Mouse (Mus musculus) kidney, adult 18-20 months (tissue): Measurements from ENCODE around the gene Dzip3.

Experiments used
- DNase-seq: peaks from one replicate; pipeline ENCODE4 v3.0.0; 2021

The Dzip3 gene

DNA sequence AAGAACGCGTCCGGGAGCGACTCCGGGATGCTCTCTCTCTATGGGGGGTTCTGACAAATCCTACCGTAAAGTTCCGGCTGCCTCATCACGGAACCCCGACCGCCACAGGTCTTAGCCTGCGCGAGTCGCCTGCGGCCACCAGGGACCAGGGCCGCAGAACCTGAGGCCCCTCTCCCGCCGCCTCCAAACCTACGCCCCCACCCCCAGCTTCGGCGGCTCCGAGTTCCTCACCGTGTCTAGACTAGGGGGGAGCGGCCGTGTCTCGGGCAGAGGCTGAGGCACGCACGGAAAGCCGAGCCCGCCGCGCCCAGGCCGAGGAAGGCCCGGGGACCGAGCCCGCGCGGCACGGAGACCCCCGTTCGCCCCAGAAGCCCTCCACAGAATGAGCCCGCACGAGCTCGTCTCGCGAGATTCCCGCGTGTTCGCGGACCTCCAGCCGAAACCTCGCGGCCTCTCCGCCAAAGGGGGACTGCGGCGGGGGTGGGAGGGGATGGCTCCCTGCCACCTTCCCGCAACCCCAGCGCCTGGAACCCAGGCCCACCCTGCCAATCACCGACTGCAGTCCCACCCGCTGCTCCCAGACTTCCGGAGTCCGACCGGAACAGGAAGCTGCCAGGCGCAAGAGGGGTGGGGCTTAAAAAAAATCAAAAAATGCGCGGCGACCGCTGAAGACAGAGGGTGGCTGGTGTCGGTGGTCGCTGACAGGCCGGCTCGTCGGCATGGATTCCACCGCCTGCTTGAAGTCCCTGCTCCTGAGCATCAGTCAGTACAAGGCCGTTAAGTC, at the start of gene Dzip3, which contains the start of gene Cip2a:
Dzip3 (minus strand) TSS at position 607 of the 784 bp plus-strand sequence.
Cip2a (plus strand) TSS at position 627 of the 784 bp plus-strand sequence.
- DNase-seq: peak; percentile 86

DNA sequence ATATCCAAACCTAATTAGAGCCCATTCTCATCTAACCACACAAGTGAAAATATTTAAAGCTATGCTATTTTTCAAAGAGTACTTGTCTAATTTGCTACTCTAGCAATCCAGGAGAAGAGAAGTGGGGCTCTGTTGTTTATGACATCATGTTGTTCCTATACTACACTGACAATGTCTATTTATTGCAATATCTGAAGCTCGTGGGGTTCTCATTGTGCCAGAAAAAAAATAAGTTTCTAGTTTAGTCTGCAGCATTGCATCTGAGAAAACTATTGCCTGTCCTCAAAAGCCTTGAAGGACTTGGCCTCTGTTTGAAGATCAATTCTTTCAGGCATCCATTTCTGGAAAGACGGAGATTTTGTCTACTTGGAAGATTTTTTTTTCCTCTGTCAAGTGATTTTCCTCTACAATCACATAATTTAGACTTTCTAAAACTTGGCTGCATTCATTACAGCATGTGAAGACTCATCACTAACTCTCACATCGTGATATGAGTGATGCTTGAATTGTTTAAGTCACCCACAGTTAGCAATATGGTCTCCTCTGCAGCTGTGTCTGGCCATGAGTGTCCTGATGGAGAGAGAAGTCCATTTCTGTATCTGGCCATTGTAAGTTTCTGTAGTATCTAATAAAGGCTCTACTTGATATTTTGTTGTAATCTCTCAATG, 46.7 kb upstream of the Dzip3 start:
- DNase-seq: no peak

DNA sequence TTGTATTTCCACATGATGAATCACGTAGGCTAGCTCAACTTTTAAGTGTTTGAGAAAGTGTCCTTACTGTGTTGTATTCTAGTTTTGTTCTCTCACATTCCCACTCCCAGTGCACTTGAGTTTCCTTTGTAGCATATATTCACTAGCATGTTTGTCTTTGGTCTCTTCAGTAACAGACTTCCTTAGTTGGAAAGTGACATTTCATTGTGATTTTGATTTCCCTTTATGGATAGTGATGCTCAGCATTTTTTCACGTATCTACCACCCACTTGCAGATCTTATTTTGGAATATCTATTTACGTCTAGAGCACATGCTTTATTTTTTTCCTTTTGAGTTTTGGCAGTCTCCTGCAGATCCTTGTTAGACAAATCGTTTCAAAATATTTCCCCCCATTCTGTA, 43.8 kb upstream of the Dzip3 start:
- DNase-seq: no peak

DNA sequence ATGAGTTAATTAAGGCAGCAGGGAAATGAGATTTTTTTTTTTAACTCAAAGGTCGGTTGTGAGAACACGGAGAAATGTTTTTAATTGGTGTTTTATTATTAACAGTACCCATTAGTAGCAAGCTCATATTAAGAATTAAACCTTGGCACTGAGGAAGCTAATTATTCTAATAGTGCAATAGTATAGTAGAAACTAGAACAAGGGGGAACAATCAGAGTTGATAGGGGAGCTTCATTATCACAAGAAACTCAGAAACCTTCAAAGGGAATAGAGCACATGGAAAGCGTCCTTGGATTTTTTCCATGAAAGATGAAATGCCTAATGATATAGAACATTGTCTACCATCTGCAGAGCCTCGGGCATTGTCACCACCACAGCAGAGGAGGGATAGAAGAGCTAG, 41.9 kb upstream of the Dzip3 start:
- no peak for DNase-seq

DNA sequence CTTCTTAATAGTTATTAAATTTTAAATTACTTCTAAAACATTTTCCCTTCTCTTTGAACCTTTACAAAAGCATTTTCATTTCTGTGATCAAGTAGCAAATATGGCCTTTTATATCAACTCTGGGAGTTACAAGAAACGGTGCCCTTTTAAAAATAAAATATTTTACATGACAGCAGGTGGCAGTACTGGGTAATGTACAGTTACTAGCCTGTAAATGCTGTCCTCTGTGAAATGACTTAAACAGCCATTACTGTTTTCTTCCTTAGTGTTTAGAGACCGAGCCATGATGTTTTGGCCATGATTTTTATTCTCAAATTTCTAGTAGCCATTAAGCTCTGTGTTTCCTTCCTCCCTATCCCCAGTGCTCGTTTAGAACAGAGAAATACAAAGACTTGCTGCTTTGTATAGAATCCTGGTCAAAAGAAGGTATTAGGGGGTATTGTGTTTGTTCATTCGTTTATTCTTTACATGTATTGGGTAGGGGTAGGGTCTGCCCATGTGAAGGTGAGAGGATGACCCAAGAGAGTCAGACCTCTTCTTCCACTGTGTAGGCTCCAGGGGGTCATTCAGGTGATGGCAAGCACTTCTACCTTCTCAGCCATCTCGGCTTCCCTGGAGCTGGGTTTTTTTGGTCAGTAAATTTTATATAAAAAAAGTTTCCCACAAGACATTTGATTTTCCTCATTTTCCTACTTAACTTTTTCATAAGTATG, 22.8 kb upstream of the Dzip3 start:
- no peak for DNase-seq

DNA sequence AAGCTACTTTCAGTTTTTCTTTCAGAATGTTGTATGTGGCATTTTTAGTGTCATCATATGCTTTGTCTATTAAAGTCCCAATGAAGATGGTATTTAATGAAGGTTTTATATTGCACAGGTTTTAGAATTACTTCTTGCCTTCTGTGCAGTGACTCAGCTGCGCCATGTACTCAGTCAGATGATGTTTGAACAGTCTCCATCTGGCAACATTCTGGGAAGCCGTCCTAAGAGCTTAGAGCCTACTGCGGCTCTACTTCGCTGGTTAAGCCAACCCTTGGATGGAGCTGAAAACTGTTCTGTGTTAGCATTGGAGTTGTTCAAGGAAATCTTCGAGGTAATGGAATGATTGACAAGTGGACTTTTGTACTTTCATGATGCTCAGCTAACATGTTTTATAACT, 10.2 kb upstream of the Dzip3 start:
- DNase-seq: no peak

DNA sequence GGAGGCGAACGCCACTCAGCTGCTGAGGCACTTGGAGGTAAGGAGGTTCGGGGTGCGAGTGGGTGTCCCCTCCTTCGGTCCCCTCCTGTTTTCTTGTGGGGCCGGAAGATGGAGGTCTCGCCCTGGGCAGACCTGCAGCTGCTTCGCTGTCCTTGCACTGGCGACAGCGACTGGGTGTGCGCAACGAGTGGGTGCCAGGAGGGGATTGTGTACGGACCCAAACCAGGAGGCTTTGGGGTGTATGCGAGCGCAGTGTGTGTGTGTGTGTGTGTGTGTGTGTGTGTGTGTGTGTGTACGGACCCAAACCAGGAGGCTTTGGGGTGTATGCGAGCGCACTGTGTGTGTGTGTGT, 353 bp upstream of the Dzip3 start:
- DNase-seq: no peak

DNA sequence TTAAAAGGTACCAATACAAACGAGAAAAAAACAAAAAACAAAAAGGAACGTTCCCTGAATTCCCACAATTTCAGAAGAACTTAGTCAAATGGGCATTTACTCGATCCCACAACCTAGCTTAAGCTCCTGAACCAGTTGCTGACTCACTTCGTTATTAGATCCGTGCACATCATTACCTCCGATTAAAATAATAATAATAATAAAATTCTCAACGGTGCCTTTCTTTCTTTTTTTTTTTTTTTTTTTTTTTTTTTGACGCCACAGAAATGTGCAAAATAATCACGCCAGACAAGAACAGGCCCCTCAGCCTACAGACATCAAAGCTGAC, 770 bp downstream of the Dzip3 start:
- DNase-seq: no peak

DNA sequence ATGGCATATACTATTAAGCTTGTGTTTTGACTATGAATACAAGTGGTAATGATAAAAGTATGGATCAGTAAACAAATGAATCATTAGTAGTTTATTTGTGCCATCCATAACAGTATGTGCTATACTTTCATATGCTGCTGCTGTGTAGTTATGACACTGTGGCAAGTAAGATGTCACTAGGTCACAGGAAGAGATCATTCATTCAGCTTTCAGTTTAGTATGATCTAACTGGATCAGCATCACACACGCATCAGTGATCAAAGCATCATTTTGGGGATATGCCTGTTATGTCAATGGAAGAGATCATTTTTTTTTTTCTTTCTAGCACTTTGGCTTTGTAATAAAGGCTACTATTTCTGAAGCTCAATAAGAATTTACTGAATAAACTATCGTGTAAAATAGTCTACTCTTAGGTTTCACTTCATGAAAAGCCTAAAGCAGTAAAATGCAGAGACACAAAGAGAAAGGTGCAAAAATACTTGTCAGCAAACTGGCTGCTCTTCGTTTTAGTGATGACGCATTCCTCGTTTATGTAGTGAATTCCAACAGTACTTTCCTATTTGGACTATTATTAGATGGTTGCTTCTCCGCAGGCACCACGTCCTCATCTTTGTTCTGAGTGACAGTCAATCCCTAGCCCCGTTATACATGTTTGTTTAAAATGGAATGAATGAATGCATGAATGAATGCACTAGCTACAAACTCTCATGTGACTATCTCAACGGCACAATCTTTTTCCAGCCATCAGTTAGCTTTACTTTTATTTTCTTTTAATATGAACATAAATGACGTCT, 1.3 kb downstream of the Dzip3 start:
- no peak for DNase-seq

DNA sequence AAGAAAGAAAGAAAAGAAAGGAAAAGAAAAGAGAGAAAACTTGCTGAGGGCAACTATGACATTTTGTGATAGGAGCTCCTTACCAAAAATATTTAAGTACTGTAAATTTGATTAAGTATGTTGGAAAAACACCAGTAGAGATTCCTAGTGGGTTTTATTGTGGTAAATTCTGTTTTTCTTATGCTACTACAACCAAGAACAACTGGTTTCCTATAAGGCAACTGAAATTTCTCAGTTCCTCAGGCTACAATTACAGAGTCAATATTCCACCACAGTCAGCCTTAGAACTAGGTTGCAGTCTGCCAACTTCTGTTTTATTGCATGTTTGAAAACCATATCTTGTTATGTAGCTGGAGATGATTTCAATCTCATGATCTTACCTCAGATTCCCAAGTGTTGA, 4.3 kb downstream of the Dzip3 start:
- no peak for DNase-seq

DNA sequence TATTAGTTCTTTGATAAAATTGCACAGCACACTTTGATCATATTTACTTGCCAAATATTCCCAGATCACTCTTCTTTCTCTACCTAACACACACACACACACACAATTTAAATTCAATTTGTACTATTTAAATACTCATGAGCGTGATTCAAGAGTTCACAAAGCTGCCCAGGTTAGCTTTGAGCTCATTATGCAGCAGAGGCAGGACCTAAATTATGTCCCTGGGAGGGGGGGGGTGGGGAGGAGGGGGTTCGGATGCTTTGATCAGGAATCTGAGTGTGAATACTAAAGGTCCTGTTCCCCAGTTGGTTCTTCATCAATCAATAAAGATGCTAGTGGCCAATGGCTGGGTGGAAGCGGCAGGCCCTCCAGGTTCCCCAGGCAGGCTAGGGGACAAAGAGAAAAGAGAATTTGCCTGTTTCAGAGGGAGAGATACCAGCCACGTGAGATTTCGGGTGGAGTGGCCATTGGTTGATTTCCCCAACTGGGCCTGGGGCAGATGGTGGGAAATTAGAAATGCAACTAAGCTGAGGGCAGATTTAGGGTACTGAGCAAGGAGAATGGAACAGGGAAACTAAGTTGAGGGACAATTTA, 8.8 kb downstream of the Dzip3 start:
- DNase-seq: no peak

DNA sequence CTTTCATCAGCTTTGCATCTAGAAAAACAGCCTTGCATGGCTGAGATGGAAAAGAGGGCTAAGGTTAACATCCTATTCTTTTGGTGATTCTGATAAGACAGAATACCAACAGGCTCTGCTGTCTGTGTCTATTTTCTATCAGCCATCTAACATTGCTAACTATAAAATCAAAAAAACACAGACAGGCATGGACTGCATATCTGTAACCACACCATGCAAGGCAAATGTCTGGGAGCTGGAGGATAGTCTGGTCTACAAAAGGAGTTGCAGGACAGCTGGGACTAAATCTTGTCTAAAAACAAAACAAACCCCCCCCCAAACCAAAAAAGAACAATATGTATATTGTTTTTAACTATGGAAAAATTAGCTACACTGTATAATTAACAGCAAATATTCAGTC, 14.0 kb downstream of the Dzip3 start:
- no peak for DNase-seq

DNA sequence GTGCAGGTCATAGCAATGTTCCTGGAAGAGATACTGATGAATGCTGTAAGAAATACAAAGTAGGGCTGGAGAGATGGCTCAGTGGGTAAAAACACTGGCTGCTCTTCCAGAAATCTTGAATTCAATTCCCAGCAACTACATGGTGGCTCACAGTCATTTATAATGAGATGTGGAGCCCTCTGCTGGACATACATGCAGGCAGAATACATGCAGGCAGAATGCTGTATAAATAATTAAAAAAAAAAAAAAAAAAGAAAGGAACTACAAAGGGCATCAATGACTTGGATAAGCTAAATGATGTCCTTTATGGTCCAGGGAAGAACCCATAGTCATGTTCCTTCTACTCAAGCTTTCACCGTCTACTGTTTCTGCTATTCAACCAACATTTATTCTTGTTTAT, 20.4 kb downstream of the Dzip3 start:
- DNase-seq: no peak

DNA sequence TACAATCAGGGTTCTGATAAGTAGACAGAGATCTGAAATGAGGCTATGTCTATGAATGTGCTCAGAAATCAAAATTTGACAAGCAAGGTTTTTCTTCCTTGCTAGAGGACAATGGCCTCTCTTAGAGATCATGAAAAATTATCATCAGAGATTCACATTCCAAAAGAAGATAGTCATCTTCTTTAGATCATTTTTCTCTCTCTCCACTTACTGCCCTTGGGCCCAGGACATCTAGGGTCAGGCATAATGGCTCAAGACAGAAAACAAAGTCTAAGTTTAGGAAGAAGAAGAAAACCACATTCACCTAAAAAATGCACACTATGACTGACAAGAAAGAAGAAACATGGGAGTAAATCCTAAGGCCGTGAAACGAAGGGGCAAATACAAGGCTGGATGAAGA, 21.0 kb downstream of the Dzip3 start:
- no peak for DNase-seq

DNA sequence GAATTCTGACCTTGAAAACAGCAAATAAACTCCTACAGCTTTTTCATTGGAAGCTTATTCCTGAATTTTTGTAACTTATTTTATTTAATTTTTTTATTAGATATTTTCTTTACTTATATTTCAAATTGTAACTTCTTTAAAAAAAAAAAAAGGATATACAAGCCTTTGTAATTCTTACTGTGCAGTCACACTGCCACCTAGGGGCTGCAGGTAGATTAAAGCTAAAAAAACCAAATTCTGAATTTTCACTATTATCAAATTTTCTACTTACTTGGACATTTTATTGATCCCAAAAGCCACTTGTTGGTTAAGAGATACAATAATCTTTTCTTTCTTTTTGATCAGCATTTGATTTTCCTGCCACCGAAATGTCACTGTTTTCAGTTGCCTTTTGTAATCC, 52.2 kb downstream of the Dzip3 start:
- DNase-seq: no peak

DNA sequence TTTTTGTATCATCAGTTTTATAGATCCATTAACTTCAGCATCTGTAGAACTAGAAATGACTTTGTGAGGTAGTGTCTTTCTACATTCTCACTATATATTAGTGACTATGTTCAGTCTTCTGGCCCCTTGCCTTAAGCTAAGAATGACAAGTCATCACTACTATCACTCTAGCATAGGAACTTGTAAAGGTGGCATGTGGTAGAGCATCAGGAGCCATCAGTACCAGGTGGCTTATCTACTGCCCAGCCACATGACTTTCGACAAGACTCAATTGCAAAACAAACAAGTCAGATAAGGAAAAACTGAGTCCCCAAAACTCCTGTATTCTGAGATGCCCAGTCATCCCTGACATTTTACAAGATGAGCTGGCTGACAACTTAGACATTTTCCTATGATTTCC, 70.2 kb downstream of the Dzip3 start:
- no peak for DNase-seq

DNA sequence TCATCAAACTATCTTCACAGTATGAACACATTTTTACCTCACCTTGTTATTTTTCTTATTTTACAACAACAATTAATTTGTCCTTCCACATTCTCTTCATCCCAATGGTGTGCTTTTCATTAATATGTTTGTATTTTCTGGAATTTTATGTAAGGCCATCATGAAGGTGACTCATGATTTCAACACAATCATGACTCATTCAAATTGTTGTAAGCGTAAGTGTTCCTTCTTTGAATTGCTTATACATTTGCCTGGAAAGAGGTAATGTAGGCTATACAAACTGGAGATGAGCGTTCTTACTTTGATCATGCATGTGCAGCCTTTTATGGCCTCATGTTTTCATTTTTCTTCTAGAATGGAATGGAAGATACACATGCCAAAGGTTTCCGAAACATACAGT, 80.8 kb downstream of the Dzip3 start:
- DNase-seq: no peak

DNA sequence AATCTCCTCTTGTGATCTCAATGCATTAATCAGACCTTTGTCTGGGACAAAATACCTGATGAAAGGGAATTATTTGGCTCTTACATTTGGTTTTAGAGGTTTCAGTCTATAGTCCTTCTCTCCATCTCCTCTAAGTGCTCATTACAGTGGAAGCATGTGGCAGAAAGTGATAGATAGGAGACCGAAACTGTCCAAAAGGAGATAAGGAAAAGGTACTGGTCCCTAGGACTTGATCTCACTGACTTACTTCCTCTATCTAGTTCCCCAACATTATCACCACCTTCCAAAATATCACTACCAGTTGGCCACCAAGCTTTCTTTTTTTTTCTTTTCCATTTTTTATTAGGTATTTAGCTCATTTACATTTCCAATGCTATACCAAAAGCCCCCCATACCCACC, 82.8 kb downstream of the Dzip3 start:
- DNase-seq: no peak

DNA sequence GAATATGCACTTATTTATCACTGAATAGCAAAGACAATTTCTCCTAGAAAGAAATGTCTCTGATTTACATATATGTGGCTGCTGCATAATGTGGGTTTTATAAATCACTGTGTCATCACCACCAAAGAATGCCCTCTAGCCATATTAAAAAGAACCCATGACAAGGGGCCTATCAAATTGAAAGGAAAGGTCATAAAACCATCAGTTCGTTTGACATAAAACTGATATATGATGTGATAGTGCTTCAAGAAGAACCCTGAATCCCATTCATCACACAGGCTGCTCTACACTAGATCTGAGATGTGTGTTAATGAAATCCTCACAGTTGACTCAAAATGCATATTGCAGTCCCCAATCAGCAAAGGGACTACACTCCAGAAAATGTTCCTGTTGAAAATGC, 94.1 kb downstream of the Dzip3 start:
- no peak for DNase-seq

DNA sequence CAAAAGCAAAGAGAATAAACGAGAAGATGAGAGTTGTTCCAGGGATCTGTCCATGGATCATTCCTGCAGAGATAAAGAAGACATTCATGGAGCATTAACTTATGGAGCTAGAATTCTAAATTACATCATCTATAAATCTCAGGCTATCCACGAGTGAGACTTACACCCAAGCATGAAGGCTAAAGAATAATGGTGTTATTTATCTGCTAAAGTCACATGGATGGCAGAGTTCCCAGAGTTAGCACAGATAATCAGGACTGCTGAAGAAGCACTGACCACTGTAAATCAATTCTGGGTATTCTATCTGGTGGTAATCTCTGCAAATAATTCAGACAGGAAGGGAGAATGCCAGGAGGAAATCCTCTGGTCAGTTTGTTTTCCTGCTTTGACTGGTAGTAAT, 103.2 kb downstream of the Dzip3 start:
- DNase-seq: no peak
